23 mouse cellular contexts compared by ENCODE assay signal in the genomic region with DNA sequence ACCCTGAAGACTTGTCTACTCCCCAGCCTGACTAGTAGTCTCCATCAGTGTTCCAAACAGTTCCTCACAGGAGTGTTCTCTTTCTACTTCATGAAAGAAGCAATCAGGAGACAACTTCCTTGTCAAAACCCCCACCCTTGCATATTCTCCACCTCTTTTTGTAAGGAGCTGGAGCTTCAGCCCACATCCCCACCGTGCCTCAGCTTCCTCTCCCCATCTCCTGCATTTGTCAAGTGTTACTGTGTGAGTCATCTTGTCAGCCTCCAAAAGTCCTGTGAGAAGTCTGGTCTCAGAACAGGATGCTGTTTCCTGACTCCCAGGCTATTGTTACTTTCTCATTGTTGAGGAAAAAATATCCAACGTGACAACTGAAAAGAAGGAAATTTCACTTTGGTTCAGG. TPM values are rescaled to one million over a fixed set of nuclear protein-coding genes. Genes with fewer than 3 reads are reported as not detected.
DNase-seq lines count a peak whose midpoint lies in the region; ATAC-seq and TF ChIP-seq lines count a peak whose summit lies in the region.
"Had no signal": no experiment of that assay in that cellular context is flagged by ENCODE, and none has a peak within 500 bp of the region (broad histone marks: within the 10 kb centered on the region; RNA-seq: fewer than 3 reads in every experiment).

No protein-coding gene starts in this region.

- peak overlapping the region; percentile 28; the same call in 1 of the 2 replicates for H3K27ac ChIP-seq in gastrocnemius, adult 2 months
- H3K27ac ChIP-seq in kidney, embryonic 15.5 days, result 0 out of 2 replicates have a peak overlapping the region, but pooled peaks have one; percentile 32
- no peak overlapping the region for H3K27ac ChIP-seq in kidney, embryonic 14.5 days (ENCODE audit: low read depth, low read length)
- H3K27ac ChIP-seq in thymus, adult 2 months (ENCODE audit: control insufficient read depth, insufficient read depth, low read length), result no peak overlapping the region
- H3K27ac ChIP-seq: embryonic facial prominence, embryonic 13.5 days; liver, embryonic 14.5 days; neural tube, embryonic 15.5 days had no signal

- H3K4me1 ChIP-seq in kidney, embryonic 15.5 days, result peaks cover 17% of the 10 kb centered on the region
- 0 out of 2 replicates have a peak, but pooled peaks cover 9% of the 10 kb centered on the region for H3K4me1 ChIP-seq in kidney, embryonic 14.5 days (ENCODE audit: control insufficient read depth, insufficient read depth, low read length)
- peaks cover 8% of the 10 kb centered on the region for H3K4me1 ChIP-seq in thymus, adult 2 months (replicated peaks; ENCODE audit: control insufficient read depth, insufficient read depth, low read length)
- H3K4me1 ChIP-seq: embryonic facial prominence, embryonic 13.5 days had no signal

- WGBS in kidney, embryonic 15.5 days, result 67% methylated on average over 2 of the region's 2 CpGs
- 61% methylated on average over 2 of the region's 2 CpGs for WGBS in kidney, embryonic 14.5 days
- WGBS in thymus, adult 2 months, result 70% methylated on average over 2 of the region's 2 CpGs

- ATAC-seq in kidney, embryonic 15.5 days (replicated peaks; ENCODE audit: low FRiP score), result no peak
- no peak for ATAC-seq in kidney, embryonic 14.5 days (ENCODE audit: low FRiP score, low TSS enrichment)
- ATAC-seq: forebrain, postnatal 0 days; midbrain, embryonic 16.5 days had no signal

- H3K4me3 ChIP-seq in gastrocnemius, adult 2 months, result no peak overlapping the region
- H3K4me3 ChIP-seq in kidney, embryonic 15.5 days (replicated peaks), result no peak overlapping the region
- no peak overlapping the region for H3K4me3 ChIP-seq in kidney, embryonic 14.5 days (ENCODE audit: low read length)
- no peak overlapping the region for H3K4me3 ChIP-seq in thymus, adult 2 months (ENCODE audit: control insufficient read depth, insufficient read depth, low read length)
- H3K4me3 ChIP-seq: embryonic facial prominence, embryonic 13.5 days; heart, embryonic 15.5 days; neural tube, embryonic 15.5 days had no signal

- intact Hi-C loops in gastrocnemius, adult 2 months (cut with DNase I), result no loop called here

- no peaks in the 10 kb centered on the region for H3K27me3 ChIP-seq in kidney, embryonic 15.5 days
- no peaks in the 10 kb centered on the region for H3K27me3 ChIP-seq in kidney, embryonic 14.5 days (ENCODE audit: control insufficient read depth, insufficient read depth, low read length)
- no peaks in the 10 kb centered on the region for H3K27me3 ChIP-seq in thymus, adult 2 months (ENCODE audit: control insufficient read depth, insufficient read depth, low read length)
- H3K27me3 ChIP-seq: CH12.LX; heart, embryonic 15.5 days; neural tube, embryonic 15.5 days had no signal

- TF ChIP-seq CTCF in gastrocnemius, adult 2 months (IDR thresholded peaks at IDR 0.05), result no peak
- TF ChIP-seq CTCF in thymus, adult 2 months (IDR thresholded peaks at IDR 0.05; ENCODE audit: borderline replicate concordance, control insufficient read depth, extremely low read depth, insufficient read depth, low read length, poor library complexity), result no peak

- no peak for DNase-seq in gastrocnemius, adult 2 months
- no peak for DNase-seq in gastrocnemius, postnatal 25 days
- DNase-seq in right cerebral cortex, adult 18-20 months, result peak; percentile 64
- DNase-seq in right cerebral cortex, postnatal 14 days, result no peak
- peak; percentile 30 for DNase-seq in kidney, postnatal 14 days
- DNase-seq in thymus, adult 2 months, result no peak
- DNase-seq: adrenal gland, adult 8-10 months; cerebellum, adult 11 months; cerebellum, postnatal 14 days; forebrain, postnatal 0 days; right cerebral cortex, postnatal 4 days; thymus, postnatal 14 days had no signal

- no peak for TF ChIP-seq POLR2A in thymus, adult 2 months (IDR thresholded peaks at IDR 0.05; ENCODE audit: control insufficient read depth, extremely low read depth, insufficient read depth, low read length, poor library complexity)

- no peaks in the 10 kb centered on the region for H3K36me3 ChIP-seq in kidney, embryonic 15.5 days
- H3K36me3 ChIP-seq in kidney, embryonic 14.5 days (ENCODE audit: control insufficient read depth, insufficient read depth, low read length), result no peaks in the 10 kb centered on the region
- H3K36me3 ChIP-seq in thymus, adult 2 months (ENCODE audit: control insufficient read depth, insufficient read depth, low read length), result no peaks in the 10 kb centered on the region
- H3K36me3 ChIP-seq: embryonic facial prominence, embryonic 13.5 days; heart, embryonic 15.5 days; neural tube, embryonic 15.5 days had no signal

- no peak overlapping the region for H3K9ac ChIP-seq in kidney, embryonic 15.5 days
- H3K9ac ChIP-seq in kidney, embryonic 14.5 days (ENCODE audit: low read depth, low read length), result no peak overlapping the region
- H3K9ac ChIP-seq: embryonic facial prominence, embryonic 13.5 days; forebrain, postnatal 0 days; heart, embryonic 15.5 days; liver, embryonic 14.5 days; neural tube, embryonic 15.5 days had no signal

- no peak overlapping the region for H3K4me2 ChIP-seq in kidney, embryonic 15.5 days
- no peak overlapping the region for H3K4me2 ChIP-seq in kidney, embryonic 14.5 days (replicated peaks; ENCODE audit: low read depth, low read length)
- H3K4me2 ChIP-seq: embryonic facial prominence, embryonic 13.5 days; heart, embryonic 15.5 days; neural tube, embryonic 15.5 days had no signal

- H3K9me3 ChIP-seq in kidney, embryonic 15.5 days (replicated peaks), result no peaks in the 10 kb centered on the region
- no peaks in the 10 kb centered on the region for H3K9me3 ChIP-seq in kidney, embryonic 14.5 days (ENCODE audit: control insufficient read depth, low read length)
- H3K9me3 ChIP-seq: embryonic facial prominence, embryonic 13.5 days; heart, embryonic 15.5 days; neural tube, embryonic 15.5 days had no signal

RNA-seq across cellular contexts. Expression of a gene that starts 3.0 kb away (rescaled TPM):
- 1 to 10 TPM; 2.7 to 3.5 TPM for total RNA-seq in gastrocnemius, adult 2 months (2021)
- 1 to 10 TPM; 2.9 to 3.3 TPM for total RNA-seq in gastrocnemius, postnatal 25 days (2021)
- polyA plus RNA-seq in kidney, embryonic 15.5 days (2015; fragmentation: Nextera tagmentation; extraction: Ambion mirVana), result 30.2 and 33.8 TPM in 2 replicates
- 20.5 and 32.0 TPM in 2 replicates for polyA plus RNA-seq in kidney, embryonic 14.5 days (2014; fragmentation: Nextera tagmentation; extraction: Ambion mirVana)
- 6.6 and 7.4 TPM in 2 replicates for polyA plus RNA-seq in thymus, adult 2 months (2012; rRNA removed)

RNA-seq across cellular contexts. Expression of a gene that starts 43.9 kb away (rescaled TPM):
- total RNA-seq in gastrocnemius, adult 2 months (2021), result 10 to 100 TPM; 33.0 to 35.4 TPM
- 10 to 100 TPM; 26.6 to 27.4 TPM for total RNA-seq in gastrocnemius, postnatal 25 days (2021)
- polyA plus RNA-seq in kidney, embryonic 15.5 days (2015; fragmentation: Nextera tagmentation; extraction: Ambion mirVana), result 54.8 and 56.7 TPM in 2 replicates
- polyA plus RNA-seq in kidney, embryonic 14.5 days (2014; fragmentation: Nextera tagmentation; extraction: Ambion mirVana), result 44.5 and 71.8 TPM in 2 replicates
- polyA plus RNA-seq in thymus, adult 2 months (2012; rRNA removed), result 23.4 and 26.7 TPM in 2 replicates

RNA-seq across cellular contexts. Expression of a gene that starts 46.6 kb away (rescaled TPM):
- under 1 TPM in 1 of 2 experiments, not detected in 1; 0.17 TPM for total RNA-seq in gastrocnemius, adult 2 months (2021)
- total RNA-seq in gastrocnemius, postnatal 25 days (2021), result under 1 TPM in 1 of 2 experiments, not detected in 1; 0.21 TPM
- polyA plus RNA-seq in kidney, embryonic 15.5 days (2015; fragmentation: Nextera tagmentation; extraction: Ambion mirVana), result 0.55 TPM in 1 of 2 replicates, not detected in the other
- 0.38 and 0.53 TPM in 2 replicates for polyA plus RNA-seq in kidney, embryonic 14.5 days (2014; fragmentation: Nextera tagmentation; extraction: Ambion mirVana)
- polyA plus RNA-seq in thymus, adult 2 months (2012; rRNA removed), result 2.5 and 2.6 TPM in 2 replicates
- total RNA-seq: gastrocnemius, adult 8-10 months had no signal
- polyA plus RNA-seq: embryonic facial prominence, embryonic 13.5 days; hindbrain, embryonic 11.5 days; limb, embryonic 11.5 days had no signal

RNA-seq across cellular contexts. Expression of a gene that starts 47.6 kb away (rescaled TPM):
- total RNA-seq in gastrocnemius, adult 2 months (2021), result 1 to 10 TPM; 5.4 to 5.8 TPM
- total RNA-seq in gastrocnemius, postnatal 25 days (2021), result 1 to 10 TPM; 3.2 to 5.3 TPM
- 0.40 and 0.83 TPM in 2 replicates for polyA plus RNA-seq in kidney, embryonic 15.5 days (2015; fragmentation: Nextera tagmentation; extraction: Ambion mirVana)
- not detected in 2 replicates for polyA plus RNA-seq in kidney, embryonic 14.5 days (2014; fragmentation: Nextera tagmentation; extraction: Ambion mirVana)
- polyA plus RNA-seq in thymus, adult 2 months (2012; rRNA removed), result 1.9 and 2.5 TPM in 2 replicates
- total RNA-seq: forebrain, postnatal 0 days had no signal
- polyA plus RNA-seq: embryonic facial prominence, embryonic 13.5 days; forebrain, postnatal 0 days had no signal

Comparison
In these comparisons a context has a peak if more than half of its experiments do, and no peak if none do; other contexts are left out.
1. DNase-seq: peak in right cerebral cortex, adult 18-20 months (single experiment) and kidney, postnatal 14 days (single experiment); none in gastrocnemius, adult 2 months (single experiment), gastrocnemius, postnatal 25 days (single experiment), right cerebral cortex, postnatal 14 days (single experiment) and thymus, adult 2 months (single experiment).
2. H3K27ac ChIP-seq: peak in gastrocnemius, adult 2 months (single experiment) and kidney, embryonic 15.5 days (single experiment); none in kidney, embryonic 14.5 days (single experiment) and thymus, adult 2 months (single experiment).